Mouse (Mus musculus) myocyte (in vitro differentiated cells): ENCODE measurements around the gene Twnk.
A peak's percentile ranks its signal among the peaks of the same experiment; 100 is the strongest.

Source experiments
- E2F4 ChIP-seq: IDR thresholded peaks from one replicate; pipeline ENCODE4 v1.6.1; 2011; ENCODE audit warnings: mild to moderate bottlenecking, control low read depth, moderate library complexity; ENCODE audit not compliant: insufficient read depth
- MAX ChIP-seq: IDR thresholded peaks from one replicate; pipeline ENCODE4 v1.6.1; 2011; ENCODE audit warnings: low read depth, mild to moderate bottlenecking, control low read depth
- MYOD1 ChIP-seq, 3 experiments: IDR thresholded peaks; one replicate each; pipeline ENCODE4 v1.6.1; 2011; ENCODE audit warnings: control low read depth in 2 of 3, low read depth in 2 of 3, mild to moderate bottlenecking in 2 of 3, moderate library complexity in 1 of 3; ENCODE audit not compliant: insufficient read length in 2 of 3, control insufficient read depth in 1 of 3
- MYOG ChIP-seq, 3 experiments: IDR thresholded peaks; one replicate each; pipeline ENCODE4 v1.6.1; 2011; ENCODE audit warnings: control low read depth in 2 of 3, low read depth in 2 of 3, mild to moderate bottlenecking in 2 of 3; ENCODE audit not compliant: insufficient read length in 2 of 3, control insufficient read depth in 1 of 3, insufficient read depth in 1 of 3
- POLR2A ChIP-seq: IDR thresholded peaks from one replicate; pipeline ENCODE4 v1.6.1; 2011; ENCODE audit warnings: low read depth, mild to moderate bottlenecking, control low read depth, moderate library complexity; ENCODE audit not compliant: insufficient read length
- POLR2AphosphoS2 ChIP-seq: IDR thresholded peaks from one replicate; pipeline ENCODE4 v1.6.1; 2011; ENCODE audit warnings: low read depth, control low read depth; ENCODE audit not compliant: insufficient read length
- TCF3 ChIP-seq: IDR thresholded peaks from one replicate; pipeline ENCODE4 v1.6.1; 2011; ENCODE audit warnings: low read depth, control low read depth; ENCODE audit not compliant: insufficient read length
- USF1 ChIP-seq: IDR thresholded peaks from one replicate; pipeline ENCODE4 v1.6.1; 2011; ENCODE audit warnings: low read depth, mild to moderate bottlenecking, control low read depth, moderate library complexity

- TF ChIP-seq USF1 (no peak), POLR2A (peak; percentile 9), TCF3 (no peak), MAX (no peak), MYOD1 (IDR thresholded peaks at IDR 0.05; ENCODE audit: control insufficient read depth in 1 of 3, insufficient read length in 2 of 3, low read depth in 2 of 3) (no peak), E2F4 (no peak), POLR2AphosphoS2 (peak; percentile 16), MYOG (IDR thresholded peaks at IDR 0.05; ENCODE audit: control insufficient read depth in 1 of 3, insufficient read depth in 1 of 3, insufficient read length in 2 of 3, low read depth in 2 of 3) (no peak)
These were observed 20.6 kb downstream of the Twnk start for GRCm38 (mm10) chr19:45025937-45026568.
